Mouse (Mus musculus) gastrocnemius, postnatal 10 days (tissue): ENCODE measurements around the gene Dst. TPM values are rescaled to one million over a fixed set of nuclear protein-coding genes. Genes with fewer than 3 reads are reported as not detected.

Experiments
- DNase-seq: peaks from one replicate; pipeline ENCODE4 v3.0.0; 2021; ENCODE audit warnings: mixed read lengths
- total RNA-seq, 2 experiments: library from RNA; stranded (reverse); gene quantifications; 2 replicates each; pipeline ENCODE4 v1.2.3; 2021

Gene Dst
- total RNA-seq, 2 experiments from 2014 or later = 130 to 146 TPM

DNA sequence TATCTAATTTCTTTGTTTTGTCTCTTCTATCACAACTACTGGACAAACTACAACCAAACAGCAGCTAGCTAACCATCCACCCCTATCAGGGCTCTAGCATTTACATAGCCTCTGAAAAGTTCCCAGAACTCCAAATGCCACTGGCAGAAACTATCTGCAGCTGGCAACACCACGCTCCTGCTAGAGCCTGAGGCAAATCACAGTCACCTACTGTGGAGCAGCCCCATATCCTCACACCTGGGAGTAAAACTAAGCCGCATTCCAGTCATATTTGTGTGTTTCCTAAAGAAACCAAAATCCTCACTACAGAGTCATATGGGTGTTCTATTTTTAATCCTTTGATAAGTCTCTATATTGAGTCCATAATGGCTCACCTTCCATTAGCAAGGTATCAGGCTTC lies 194.6 kb downstream of the Dst start:
- DNase-seq = no peak

DNA sequence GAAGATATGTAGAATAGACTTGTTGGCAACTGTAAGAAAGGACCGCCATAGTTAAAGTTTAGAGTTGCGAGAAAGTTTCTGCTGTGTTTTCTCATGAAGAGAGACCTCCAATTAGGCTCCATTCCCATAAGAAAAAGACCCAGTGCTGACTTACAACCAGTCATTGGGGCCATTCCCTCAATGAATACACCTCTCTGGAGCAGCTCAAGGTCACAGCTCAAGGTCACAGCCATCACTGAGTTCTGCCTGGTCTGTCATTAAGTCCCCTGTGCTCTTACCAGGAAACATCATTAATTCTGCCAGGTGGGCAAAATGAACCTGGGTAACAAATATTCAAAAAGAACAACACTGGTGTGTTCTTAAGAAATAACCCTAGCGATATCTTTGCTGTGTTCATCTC lies 195.2 kb downstream of the Dst start:
- no peak for DNase-seq

DNA sequence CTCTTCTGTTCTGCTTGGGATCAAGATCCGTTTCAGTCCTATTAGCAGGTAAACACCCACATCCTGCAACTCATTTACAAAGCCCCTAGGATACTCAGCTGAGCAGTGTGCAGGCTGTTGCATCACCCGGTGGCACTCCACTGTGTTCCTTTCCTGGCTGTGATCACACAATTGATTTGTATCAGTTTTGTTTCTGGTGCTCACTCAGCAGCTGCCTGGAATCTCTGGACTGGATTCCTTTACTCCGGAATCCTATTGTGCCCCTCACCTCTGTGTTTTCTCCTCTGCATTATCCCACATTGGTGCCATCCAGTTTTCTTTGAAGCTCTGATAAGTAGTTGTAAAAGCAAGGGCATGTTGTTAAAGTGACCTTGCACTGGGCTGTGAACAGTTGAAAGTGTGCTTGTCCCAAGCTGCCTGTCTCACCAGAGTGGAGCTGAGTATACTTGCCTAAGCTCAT lies 195.7 kb downstream of the Dst start:
- no peak for DNase-seq

DNA sequence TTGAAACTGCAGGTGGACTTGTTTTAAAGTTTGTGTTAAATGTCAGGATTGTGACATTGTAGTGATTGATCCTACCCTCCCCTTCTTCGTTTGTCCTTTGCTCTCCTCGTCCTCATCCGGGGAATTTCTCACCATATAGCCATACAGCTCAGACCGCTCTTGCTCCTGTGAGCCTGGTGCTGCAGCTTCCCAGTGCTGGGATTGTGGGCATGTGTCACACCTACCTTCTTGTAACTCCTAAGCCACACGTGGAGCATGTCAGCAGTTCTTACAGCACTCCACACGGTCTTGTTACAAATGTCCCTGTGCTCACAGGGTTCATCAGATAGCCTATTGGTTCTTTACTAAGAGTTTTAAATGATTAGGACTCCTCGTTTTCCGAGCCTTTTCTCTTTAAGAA lies 196.8 kb downstream of the Dst start:
- DNase-seq = no peak

DNA sequence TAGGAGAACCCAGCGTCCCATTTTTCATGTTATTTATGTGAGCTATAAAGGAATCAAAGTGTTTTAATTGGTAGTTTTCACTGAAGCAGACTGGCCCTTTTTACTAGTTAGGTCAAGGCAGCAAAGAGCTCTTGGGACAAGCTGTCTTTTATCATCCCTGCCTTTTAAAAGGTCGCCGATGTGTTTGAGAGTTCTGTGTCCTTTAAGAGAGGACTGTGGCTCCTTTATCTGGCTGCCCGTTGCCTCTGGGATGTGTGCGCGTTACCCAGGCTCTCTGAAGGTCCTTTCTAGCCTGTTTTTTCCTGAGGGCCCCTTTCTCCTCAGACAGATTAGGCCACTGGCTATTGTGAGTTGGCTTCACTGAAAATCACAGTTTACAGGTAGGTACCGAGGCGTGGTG lies 198.6 kb downstream of the Dst start:
- no peak for DNase-seq

DNA sequence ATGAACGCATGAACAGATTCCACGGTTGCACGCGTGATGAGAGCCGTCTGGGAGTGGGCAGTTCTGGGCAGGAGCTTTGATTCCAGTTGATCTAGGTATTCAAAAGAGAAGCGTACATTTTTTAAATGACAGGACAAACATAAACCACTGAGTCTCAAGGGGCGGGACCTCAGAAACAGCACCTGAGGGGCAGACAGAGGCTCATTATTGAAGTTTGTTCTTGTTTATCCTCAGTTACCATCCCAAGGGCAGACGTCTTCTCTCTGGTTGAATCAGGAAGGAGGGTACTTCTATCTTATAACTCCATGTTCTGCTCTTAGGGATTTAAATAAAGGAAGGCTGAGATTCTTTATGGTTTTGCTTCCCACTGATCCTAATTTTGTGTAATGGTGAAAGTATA lies 199.1 kb downstream of the Dst start:
- no peak for DNase-seq

DNA sequence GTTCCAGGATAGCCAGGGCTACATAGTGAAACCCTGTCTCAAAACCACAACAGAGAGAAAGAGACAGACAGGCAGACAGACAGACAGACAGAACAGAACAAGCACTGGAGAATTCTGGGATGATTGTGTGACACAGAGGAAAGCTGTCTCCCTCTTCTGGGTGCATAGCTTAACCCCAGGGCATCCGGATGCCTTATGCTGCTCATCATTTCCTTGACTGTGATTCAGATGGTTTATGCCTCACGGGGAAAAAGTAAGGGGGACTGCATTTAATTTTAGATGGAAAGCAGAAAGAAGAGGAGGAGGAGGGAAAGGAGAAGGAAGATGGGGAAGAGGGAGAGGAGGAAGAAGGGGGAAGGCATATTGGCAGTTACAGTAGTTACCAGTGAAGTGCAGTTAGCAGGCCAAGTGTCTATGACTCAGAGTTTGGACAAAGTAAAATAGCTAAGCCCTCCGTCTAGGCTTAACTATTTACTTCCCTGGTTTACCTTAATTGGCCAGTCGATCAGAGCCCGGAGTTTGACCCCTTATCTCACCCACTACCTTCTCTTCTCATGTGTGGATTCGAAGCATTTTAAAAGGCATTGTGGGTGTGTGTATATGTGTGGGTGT lies 201.7 kb downstream of the Dst start:
- DNase-seq = no peak

DNA sequence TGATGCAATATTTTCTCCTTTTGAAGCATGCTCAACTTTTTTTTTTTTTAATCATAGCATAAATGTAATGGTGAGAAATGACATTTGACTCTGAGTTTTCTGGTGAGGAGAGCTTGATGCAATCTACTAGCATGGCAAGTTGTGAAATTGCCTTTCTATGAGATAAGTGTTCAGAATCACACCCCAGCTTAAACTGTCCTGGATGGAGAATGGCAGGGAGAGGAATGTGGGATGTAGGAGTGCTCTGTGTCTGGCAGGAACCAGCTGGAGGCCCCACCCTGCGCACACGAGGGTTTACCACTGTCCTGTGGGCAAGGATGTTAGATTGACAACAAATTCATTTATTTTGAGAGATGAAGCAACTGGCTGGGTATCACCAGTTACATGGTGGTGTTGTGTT lies 202.8 kb downstream of the Dst start:
- DNase-seq = no peak

DNA sequence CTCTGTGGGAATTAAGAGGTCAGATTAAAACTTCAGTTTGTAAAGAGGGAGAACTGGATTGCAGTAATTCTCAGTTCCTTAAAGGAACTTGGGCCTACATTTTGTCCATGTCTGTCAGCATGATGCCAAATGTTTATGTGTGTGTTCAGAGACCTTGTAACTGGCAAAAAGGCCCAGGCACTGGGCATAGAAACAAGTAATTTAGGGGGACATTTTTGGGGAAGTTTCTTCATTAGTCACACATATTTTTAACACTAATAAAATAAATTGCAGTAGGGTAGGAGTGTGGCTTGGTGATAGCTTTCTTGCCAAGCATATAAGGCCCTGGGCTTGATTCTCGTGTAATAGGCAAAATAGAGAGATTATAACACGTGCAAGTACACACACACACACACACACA lies 203.9 kb downstream of the Dst start:
- no peak for DNase-seq

DNA sequence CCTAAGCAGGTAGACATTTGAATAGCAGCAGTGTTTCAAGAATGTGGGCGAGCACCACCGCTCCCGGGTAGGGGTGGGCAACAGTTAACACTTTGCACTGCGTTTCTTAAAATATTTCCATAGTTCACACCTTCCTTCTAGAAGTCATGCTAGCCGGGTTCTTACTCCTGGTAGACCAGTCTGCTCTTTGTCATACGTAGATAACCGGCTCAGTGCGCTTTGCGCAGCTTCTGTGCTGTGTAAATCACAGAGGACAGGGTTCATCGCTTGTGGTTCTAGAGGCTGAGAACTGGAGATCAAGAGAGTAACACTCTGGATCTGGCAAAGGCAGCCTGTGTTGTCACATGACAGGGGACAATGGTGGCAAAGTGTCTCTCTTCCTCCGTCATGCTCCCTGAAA lies 208.4 kb downstream of the Dst start:
- DNase-seq = no peak

DNA sequence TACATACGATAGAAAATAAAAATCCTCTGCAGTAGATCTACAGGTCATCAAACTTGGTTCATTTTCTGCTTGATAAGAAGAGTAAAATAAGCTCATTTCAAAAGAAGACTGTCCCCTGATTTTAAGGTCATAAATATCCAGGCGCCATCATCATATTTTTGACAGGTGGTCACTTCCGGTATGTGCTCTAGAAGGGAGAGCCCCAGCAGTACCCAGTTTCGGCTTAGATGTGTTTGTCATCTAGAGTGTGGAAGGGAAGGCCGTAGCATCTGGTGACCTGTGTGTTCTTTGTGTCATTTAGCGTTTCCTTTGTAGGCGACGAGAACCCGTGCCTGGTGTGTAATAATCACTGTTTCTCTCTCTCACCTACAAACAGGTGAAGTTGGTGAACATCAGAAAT lies 209.0 kb downstream of the Dst start:
- no peak for DNase-seq

DNA sequence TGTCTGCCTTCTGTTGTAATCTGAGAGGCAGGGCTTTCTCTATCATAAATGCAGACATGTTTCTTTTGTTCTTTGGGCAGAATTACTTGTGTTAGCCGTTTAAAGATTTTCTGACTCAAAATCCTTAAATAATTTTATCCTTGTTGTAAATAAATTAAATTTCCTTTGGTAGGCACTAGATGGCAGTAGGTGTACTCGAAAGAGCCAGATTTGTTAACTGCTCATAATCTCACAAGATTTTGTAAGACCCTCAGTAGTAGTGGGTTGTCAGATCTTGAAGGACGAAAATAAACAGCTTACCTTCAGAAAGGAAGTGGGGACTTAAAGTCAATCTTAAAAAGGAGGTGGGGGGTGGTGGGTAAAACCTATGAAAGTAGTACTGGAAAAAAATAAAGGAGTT lies 209.7 kb downstream of the Dst start:
- no peak for DNase-seq

DNA sequence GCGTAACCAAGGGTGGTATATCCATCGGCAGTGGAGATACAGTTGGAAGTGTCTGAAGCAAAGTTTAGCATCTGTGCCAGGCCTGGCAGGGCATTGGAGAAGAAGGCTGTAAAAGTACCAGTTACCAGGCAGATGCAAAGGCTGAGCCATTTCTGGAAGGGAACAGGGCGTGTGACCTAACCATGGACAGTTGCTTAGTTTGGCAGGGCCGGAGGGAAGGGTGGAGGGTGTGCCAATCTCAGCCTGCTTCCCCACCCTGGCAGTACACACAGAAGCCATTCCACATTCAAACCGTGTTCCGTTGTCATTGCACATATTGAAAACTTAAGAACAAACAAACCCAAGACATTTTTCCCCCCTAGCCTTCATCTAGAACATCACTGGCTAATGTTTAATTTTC lies 212.0 kb downstream of the Dst start:
- peak; percentile 40 for DNase-seq

DNA sequence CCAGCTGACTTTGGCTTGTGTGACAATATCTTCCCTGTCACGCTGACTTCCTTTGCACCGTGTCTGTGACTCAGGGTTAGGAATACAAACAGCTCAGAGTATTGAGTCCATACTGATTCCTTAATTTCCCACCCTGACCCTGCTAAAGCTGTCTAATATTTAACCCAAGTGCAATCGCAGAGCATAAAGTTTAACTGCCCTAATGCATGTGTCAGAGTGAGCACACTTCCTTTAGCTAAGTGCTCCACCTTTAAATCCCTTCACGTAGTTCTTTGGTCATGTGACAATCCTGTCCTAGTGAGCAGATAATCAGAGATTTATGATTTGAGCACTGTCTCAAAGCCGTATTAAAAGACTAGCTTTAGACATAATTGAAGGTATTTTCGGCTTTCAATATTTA lies 212.6 kb downstream of the Dst start:
- DNase-seq = no peak

DNA sequence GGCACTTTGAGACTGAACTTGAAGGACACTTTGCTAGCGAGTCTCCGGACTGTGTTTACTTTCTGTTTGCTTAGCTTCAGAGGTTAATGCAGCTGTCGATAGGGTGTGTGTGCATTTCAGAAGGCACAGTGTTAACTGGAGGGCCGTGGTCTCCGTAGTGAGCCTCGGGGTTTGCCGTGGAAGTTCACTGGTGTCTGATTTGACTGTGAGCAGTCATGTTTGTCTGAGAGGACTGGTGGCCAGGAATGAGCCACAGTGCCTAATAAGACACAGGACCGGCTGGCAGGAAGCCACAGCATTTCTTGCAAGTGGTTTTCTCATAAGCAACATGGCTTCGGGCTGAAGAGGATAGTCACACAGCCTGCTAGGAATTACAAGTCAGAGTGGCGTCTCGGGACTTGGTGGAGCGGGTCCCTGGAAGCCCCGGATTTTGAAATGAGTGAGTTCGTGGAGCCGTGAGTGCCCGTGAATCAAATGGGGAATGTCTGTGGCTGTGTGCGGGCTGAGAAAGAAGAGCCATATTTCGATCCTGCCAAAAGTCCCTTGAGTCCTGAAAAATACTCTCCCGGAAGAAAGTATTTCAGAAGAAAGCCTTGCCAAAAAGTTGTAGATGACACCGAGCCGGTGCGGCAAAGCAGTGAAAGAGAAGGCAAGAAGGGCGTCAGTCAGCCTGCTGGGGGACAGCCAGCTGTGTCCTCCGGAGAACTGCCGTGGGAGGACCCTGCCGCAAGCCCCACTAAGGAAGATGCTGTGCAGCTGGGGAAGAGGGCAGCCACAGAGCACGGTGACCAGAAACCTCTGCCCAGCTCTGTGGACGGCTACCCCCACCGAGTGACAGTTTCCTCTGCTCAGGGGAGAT lies 213.4 kb downstream of the Dst start:
- peak; percentile 92 for DNase-seq

DNA sequence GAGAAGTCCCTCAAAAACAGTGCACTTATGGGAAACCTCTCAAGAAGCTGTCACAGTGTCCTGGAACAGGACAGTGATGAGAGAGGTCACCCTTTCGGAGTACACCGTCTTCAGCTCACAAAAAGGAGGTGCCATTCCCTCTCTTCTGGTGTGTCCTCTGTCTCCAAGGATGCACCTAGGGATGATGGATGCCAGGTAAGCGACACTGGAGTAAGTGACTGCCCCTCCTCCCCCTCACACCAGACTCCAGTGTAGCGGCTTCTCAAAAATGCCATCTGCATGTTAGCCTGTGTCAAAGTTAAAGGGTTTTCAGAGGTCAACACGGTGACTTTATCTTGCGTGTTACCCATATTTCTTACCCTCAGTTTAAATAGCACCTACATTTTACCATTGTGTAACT lies 214.2 kb downstream of the Dst start:
- no peak for DNase-seq

DNA sequence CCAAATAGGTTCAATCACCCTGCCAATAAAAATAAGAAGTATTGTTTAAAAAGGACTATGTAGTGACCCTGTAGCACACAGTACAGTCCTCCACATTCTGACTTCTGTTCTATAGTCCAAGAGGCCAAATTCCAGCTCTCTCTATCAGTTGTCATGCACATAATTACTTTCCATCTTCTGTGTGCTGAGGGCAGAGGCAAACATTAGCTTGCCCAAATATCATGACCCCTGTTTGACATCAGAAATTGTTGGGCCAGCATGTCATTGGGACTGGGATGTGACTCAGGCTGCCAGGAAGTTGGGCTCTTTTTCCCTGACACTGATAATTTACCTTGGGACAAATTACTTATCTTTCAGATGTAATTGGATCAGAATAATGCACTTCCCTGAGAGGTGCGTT lies 214.9 kb downstream of the Dst start:
- DNase-seq = no peak

DNA sequence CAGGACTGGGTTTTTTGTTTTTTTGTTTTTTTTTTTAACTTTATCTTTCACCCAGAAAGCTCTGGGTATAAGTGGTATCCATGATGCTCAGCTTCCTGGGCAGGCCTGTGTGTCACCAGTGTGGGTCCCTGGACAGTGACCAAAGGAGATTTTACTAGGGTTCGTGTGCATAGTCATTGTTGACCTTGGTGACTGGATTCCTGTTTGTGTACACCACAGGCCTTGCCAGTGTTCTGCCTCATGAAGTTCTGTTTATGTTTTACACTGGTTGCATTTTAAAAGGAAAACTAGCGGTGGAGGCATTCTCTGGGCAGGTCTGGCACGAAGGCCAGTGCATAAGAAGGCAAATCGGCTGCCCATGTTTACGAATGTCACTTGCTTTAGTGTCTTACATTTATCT lies 215.3 kb downstream of the Dst start:
- DNase-seq = no peak

DNA sequence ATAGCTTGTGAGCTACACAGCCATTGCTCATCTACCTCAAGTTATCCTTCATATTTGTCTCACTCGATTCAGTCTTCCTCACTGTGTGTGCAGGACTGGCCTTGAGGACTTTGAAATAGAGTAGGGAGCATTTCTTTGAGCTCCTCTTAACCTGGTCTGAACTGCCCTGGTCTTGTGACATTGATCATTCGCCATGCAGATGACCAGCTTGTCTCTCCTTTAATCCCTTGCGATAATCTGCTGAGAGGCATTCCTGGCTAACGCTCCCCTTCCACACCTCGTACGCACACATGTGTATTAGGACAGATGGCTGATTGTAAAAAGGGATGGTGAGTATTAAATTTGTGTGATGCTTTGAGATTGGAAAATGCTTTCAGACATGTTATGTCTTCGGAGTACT lies 216.4 kb downstream of the Dst start:
- DNase-seq = no peak

DNA sequence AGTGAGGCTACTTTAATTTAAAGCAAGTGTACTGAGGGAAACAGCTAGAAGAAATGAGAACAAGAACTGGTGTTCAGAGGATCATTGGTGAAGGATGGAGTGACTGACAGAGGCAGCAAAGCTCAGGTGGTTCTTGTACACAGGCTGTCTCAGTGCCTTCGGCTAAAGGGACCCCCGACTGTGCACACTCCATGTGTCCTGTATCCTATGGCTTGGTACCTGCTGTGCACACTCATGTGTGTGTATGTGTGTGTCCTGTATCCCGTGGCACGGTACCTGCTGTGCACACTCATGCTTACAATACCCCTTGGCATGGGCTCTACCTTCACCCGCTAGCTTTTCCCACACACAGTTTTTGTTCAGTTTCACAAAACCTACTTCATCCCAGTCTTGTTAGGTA lies 217.1 kb downstream of the Dst start:
- no peak for DNase-seq

DNA sequence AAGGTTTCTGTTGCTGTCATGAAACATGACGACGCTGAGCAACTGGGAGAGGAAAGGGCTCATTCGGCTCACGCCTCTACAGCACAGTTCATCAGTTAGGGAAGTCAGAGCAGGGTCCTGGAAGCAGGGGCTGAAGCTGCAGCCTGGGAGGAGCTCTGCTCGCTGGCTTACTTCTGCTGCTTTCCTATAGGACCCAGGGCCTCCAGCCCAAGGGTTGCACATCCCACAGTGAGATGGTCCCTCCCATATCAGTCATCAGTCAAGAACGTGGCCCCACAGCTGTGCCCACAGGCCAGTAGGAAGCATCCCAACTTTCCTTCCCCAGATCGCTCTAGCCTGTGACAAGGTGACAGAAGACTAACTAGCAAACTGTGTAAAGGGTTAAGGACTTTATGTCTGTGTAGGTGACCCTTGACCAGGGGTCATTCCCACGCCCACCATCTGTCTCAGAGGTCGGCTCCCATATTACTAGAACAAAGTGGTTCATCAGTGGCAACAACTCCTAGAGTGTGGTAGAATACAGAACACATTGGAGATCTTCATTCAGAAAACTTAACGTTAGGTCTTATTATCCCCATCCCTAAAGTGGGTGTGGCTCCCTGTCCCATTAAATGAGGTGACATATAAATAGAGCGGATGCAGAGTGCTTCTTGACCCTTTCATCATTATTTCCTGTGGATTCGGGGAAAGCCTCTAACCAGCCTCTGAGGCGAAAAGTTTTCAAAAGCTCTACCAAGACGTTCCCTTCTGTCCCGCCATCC lies 219.9 kb downstream of the Dst start:
- no peak for DNase-seq

DNA sequence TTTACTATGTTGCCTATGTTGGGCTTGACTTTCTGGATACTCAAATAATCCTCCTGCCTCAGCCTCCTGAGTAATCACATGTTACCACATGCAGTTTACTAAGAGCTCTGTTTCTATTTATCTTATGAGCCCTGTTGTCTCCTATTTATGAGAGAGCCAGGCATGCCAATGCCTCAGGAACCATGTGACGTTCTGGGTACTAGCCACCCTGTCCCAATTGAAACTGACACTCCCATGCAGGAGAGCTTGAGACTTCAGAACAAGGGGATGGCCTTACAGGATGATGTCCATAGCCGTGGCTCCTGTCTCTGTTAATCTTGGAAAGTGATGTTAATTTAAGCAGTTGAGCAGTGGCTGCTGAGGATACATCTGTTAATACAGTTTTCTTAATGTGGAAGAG lies 220.8 kb downstream of the Dst start:
- no peak for DNase-seq

DNA sequence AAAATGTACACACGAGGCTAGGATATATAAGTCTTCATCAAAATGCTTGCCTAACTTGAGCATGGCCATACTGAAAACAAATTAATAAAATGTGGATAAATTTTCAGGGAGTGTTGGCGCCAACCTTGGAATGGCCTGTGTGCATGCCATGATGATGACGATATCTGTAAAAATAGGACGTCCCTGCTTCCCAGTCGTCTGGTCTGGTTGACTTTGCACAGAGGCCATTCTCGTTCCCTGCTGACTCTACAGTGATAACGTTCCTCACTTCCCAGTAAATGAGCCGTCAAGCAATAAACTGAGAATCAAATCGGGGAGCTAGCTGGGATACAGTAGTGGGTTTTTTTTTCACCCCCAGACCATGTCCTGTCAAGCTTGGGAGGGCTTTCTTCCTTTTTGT lies 221.7 kb downstream of the Dst start:
- no peak for DNase-seq
